Mouse (Mus musculus) layer of hippocampus, adult 8-10 months (tissue): ENCODE measurements around the gene Frmd4a. TPM values are rescaled to one million over a fixed set of nuclear protein-coding genes. Genes with fewer than 3 reads are reported as not detected.

Source experiments
- DNase-seq, 2 experiments: peaks; one replicate each; pipeline ENCODE4 v3.0.0; 2022; ENCODE audit warnings: low spot score in 2 of 2
- total RNA-seq, 4 experiments: library from RNA; stranded (reverse); gene quantifications; 2 replicates each; pipeline ENCODE4 v1.2.4; 2022

Gene Frmd4a
- total RNA-seq, 4 experiments from 2014 or later, result 64.6 to 84.7 (median 74.6) TPM

GRCm38 (mm10) chr2:4380926-4381325, 363.4 kb downstream of the Frmd4a start:
- no peak for DNase-seq

DNA sequence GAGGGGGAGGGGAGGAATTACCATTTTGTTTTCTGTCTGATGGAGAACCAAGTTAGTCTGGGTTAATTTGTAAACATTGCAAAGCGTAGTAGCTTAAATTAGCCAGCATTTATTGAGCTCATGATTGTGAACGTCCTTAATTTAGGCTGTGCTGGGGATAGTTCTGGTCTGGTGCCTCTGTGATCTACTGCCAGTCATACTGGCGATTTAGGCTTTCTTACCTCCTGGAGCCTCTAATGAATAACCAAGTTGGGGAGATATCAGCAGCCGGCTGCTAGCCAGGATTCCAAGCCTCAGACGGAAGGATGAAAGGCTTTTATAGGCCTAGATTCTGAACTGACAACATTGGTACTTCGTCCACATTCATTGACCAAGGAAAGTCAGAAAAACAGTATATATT, 369.0 kb downstream of the Frmd4a start:
- no peak for DNase-seq

- DNase-seq, result no peak
Measured at GRCm38 (mm10) chr2:4389330-4389729, 371.8 kb downstream of the Frmd4a start.

DNA sequence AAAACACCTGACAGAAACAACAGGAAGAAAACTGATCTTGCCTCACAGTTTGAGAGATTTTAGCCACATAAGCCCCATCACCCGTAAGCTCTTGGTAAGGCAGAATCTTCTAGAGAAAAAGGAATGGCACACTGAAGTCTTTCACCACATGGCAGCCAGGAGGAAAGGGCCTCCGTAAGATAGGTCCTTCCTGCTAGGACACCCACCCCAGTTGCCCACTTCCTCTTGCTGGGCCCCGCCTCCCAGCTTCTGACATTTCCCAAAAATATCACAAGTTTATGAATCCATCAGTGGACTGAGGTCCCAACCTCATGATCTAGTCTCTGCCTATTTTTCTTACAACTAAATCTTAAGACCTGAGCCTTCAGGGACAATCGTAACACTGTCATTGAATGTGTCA, 373.6 kb downstream of the Frmd4a start:
- DNase-seq, result no peak

GRCm38 (mm10) chr2:4391678-4392085, 374.2 kb downstream of the Frmd4a start:
- no peak for DNase-seq

DNA sequence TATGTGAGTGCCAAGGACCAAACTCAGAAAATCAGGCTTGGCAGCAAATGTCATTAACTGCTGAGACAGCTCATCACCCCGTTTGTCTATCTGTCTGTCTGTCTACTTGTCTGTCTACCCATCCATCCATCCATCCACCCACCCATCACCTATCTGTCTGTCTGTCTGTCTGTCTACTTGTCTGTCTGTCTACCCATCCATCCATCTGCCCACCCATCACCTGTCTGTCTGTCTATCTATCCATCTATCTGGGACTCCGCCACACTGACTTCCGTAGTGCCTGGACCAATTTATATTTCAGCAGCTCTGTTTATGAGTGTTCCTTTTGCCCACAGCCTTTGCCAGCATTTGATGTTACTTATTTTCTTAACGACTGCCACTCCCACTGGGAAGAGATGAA, 375.5 kb downstream of the Frmd4a start:
- no peak for DNase-seq

- DNase-seq, result no peak
Measured at GRCm38 (mm10) chr2:4394641-4395040, 377.1 kb downstream of the Frmd4a start.

- DNase-seq, result no peak
Measured at GRCm38 (mm10) chr2:4399721-4400120, 382.2 kb downstream of the Frmd4a start.

- DNase-seq, result peak in 1 of 2 experiments; percentile 33
Measured at GRCm38 (mm10) chr2:4400771-4401596, 383.5 kb downstream of the Frmd4a start.

- DNase-seq, result peak; percentile 28 to 39
Measured at GRCm38 (mm10) chr2:4401597-4402581, 384.4 kb downstream of the Frmd4a start.

DNA sequence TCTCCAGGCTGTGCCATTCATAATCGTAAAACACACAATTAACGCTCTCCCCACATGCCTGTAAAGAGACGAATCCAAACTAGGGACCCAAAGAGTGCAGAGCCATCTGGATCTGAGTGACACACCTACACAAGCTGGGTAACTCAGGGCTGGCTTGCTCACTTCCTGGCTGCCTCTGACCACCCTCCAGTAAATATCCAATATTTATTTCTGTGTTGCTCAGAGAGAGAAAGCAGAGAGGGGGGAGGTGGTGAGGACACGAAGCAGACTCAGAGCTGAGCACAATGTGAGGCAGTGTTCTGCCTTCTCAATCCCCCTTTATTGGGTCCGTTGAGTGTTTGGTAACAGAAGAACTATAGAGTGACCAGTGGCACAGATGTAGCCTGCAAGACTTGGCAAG, 389.5 kb downstream of the Frmd4a start:
- peak; percentile 21 to 49 for DNase-seq

- DNase-seq, result no peak
Measured at GRCm38 (mm10) chr2:4409810-4410433, 392.4 kb downstream of the Frmd4a start.

GRCm38 (mm10) chr2:4412870-4413595, 395.5 kb downstream of the Frmd4a start:
- DNase-seq, result peak in 1 of 2 experiments; percentile 42

DNA sequence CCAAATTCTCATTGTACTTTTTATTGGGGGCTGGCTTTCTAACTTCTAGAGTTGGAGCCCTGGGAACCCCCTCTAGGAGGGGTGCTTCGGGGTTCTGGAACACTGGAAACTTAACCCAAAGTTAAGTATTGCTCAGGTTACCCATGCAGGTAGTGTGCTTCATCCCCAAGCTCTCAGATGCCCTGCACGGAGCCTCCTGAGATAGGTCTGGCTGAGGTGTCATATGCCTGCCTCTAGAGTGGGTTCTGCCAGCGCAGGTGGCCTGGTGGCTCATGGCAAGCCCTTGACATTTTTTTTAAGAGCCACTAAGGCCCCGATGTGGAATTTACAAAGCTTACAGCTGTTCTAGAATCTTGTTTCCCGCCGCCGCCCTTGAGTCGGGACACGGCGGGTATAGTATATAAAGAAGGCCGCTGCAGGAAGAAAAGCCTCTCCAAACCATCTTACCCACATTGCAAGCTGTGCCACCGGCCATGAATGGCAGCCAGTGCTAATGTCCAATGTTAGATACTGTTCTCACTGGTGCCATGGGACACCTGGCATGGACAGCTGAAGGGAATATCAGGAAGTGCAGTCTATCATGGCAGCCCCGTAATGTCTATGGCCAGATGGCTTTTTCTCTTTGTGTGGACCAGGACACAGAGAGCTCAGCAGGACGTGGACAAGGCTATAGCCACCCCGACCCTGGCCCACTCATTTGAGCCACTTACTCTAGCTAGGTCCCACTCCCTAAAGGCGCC, 396.2 kb downstream of the Frmd4a start:
- no peak for DNase-seq

DNA sequence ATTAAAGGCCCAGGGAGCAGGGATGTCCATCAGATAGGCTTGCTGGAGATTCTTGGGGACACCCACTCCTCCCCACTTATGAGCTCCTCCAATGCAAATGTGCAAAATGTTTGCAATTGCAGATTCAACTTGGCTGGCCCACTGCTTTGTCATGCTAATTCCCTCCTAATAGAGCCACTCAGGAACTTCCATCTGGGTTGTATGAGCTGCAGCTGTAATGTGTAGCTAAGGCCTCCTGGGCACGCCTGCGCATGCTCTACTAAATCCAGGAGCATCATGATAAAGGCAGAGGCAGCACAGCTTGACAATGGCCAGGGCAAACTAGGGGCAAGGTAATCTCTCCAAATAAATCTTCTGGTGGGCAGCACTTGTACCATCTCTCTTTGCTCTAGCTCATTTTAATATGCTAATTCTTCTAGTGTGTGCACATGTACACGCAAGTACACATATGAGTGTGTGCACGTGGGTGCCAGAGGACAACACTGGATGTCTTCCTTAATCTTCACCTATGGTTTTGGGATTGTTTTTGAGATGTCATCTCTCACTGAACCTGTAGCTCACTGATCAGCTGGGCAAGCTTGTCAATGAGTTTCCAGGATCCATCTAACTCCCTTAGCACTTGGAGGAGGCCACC, 403.3 kb downstream of the Frmd4a start:
- DNase-seq, result no peak

GRCm38 (mm10) chr2:4421757-4422156, 404.2 kb downstream of the Frmd4a start:
- no peak for DNase-seq

DNA sequence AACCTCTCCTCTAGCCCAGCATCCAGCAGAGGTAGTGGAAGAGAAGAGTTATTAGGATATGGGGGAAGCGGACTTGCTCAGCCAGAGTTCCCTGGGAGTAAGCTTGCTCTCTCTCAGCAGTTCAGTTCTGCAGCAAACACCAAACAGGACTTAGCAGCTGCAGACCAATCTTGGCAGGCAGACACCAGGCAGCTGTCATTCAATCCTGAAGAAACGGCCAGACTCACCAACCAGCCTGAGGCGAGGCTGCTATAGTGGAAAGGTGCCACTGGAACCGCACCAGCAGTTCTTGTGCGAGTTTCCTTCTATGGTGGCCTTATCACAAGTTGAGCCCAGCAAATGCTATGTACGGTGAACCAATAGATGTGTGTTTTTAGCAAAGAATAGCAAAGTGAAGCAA, 406.4 kb downstream of the Frmd4a start:
- DNase-seq, result no peak

- DNase-seq, result no peak
Measured at GRCm38 (mm10) chr2:4428407-4428855, 410.9 kb downstream of the Frmd4a start.

DNA sequence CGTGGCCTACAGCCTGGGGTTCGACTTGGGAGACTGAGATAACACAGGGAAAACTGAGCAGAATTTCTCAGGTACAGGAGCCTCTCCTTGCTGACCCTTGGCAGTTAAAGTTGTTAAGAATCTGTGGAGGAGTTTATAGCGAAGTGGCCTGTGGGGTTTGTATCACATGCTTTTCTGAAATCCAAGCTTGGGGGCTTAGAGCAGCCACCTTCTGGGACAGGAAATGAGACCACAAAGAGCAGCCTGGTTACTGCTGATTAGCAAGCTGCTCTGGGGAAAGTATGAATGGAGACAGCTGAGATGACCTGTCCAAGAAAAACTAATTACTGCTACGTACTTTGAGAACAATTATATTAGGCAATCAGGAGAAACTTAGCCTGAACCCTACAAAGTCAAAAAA, 415.6 kb downstream of the Frmd4a start:
- DNase-seq, result no peak

GRCm38 (mm10) chr2:4435051-4435450, 417.5 kb downstream of the Frmd4a start:
- DNase-seq, result no peak
